Mouse (Mus musculus) brain, embryonic 18.5 days (tissue): Measurements from ENCODE around the gene Xrcc2.
"Not testable (repeated sequence)": the region's sequence is repeated elsewhere in the genome, so short reads cannot be mapped to it uniquely, and the experiment has no call there.

Experiments
- DNase-seq: peaks from one replicate; pipeline ENCODE4 v3.0.0-alpha.2; 2012; ENCODE audit warnings: low read depth, low spot score

Gene Xrcc2

DNA sequence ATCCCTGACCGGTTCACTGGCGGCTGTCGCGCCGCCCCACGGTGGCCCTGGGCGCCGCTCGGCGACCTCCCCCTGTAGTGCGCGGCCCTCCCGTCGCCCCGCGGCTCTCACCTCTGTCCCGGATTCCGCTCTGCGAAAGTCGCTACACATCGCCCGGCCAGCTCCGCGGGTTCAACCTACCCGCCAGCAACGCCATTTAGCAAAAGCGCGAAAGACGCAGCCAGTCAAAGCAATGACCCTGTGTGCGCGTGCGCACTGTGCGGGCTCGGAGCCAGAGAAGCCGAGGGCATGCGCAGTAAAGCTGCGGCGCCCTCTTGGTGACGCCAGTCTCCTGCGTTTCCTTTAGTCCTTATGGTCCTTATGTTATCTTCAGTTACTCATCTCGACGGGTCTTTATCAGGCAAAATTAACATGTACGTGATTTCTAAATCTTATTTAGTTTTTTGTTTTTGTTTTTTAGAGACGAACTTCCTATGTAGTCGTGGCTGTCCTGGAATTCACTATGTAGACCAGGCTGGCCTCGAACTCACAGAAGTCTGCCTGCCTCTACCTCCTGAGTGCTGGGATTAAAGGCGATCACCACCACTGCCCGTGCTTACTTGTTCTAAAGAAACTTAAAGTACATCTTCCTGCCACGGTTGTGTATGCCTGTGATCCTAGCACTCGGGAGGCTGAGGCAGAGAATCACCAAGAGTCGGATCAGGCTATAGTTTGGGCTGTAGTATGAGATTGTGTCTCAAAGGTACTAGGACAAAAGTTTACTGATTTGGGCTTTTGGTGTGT is at the start of gene Xrcc2:
Xrcc2 (minus strand) TSS at position 259 of the 783 bp plus-strand sequence.
- DNase-seq = peak; percentile 86

GRCm38 (mm10) chr5:25754236-25754766 is 48.7 kb upstream of the Xrcc2 start:
- DNase-seq = no peak

DNA sequence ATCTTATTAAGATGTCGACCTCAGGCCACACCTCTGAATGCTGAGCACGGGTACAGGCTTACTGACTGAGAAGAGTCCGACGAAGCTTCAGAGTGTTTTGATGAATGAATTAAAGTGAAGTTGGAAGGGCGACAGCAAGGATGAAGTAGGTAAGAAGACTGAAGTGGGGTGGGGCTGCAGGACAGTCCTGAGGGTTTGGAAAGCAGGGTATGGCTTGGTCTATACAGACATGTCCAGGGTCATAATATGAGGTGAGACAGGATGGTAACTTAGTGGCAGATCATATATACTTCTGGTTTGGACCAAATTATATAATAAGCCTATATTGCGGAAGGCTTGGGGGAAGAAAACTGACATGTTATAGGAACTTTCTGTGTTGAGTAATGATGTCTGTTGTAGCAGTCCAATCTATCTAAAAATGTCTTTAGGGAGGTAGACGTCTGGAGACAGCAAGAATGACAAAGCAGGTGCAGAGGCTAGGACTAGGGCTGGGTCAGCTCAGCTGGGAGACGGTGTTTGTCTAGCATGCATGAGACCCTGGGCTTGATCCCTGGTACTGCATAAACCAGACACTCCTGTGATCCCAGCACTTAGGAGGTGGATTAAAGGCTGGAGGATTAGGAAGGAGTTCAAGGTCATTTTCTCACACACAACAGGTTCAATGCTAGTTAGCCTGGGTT is 48.1 kb upstream of the Xrcc2 start:
- DNase-seq = no peak

DNA sequence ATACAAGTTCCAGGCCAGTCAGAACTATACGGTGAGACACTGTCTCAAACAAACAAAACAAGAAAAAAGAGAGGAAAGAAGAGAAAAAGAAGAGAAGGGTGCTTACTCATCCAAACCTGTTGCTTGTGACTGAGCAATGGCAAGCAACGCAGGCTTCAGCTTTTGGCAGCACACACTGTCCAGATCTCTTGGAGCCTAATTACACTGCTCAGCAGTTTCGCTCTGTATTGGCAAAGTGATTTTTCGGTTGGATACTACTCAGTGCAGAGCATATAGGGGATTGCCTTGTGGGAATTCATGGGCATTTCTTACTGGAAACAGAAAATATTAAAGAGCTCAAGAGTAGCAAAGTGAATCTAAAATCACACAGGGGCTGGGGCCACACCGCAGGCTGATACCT is 47.2 kb upstream of the Xrcc2 start:
- no peak for DNase-seq

DNA sequence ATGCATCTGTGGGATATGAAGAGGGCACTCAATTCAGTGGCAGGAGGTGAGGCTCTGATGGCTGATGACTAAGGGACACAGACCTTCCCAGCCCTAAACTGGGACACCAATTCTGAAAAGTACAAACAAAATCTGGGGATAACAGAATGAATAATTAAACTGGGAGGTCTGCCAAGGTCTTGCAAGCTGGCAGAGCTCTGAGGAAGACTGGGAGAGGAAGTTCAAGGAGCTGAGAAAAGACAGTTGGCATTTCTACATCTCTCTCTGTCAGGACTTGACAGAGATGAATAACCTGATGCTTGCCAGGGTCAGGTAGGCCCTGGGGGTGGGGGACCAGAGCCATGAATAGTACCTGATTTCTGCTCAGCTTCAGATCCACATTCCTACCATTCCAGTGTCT is 45.9 kb upstream of the Xrcc2 start:
- no peak for DNase-seq

- DNase-seq = no peak
Measured at GRCm38 (mm10) chr5:25748613-25749012, 43.0 kb upstream of the Xrcc2 start.

GRCm38 (mm10) chr5:25747904-25748303 is 42.3 kb upstream of the Xrcc2 start:
- DNase-seq = no peak

GRCm38 (mm10) chr5:25738902-25739301 is 33.3 kb upstream of the Xrcc2 start:
- DNase-seq = not testable (repeated sequence)

DNA sequence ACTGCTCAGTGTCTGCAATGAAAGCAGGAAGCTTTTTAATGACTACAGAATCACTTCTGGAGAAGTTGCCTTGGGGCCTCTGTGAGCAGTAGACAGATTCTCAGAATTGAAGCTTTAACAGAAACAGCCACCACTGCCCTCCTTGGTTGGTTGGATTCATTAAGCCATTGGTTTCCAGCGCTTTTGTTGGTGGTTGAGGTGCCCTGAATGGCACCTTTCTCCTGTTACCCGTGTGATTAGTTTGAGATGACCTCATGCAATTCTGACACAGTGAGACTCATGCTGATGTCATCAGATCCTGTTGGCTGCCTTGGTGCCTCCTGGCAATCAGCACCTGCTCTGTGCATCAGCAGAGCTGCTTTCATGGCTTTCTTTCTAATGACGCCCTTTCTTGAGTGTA is 32.8 kb upstream of the Xrcc2 start:
- no peak for DNase-seq

DNA sequence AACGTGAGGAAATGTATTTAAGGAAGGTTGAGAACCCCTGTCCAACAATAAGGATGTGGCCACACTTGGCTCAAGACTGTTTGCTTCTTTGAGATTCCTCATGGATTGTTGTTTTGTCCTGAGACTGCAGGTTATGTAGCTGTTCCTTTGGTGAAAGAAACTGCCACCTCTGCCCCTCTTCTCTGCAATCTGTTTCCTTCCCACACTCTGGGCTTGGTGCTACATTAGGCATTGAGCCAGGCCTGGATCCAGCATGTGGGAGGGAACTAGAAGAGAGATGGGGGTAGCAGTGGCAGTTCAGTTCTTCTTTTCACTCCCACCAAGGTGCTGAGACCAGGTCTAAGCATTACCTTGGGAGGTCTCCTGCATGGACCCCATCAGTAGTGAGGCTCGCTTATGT is 30.2 kb upstream of the Xrcc2 start:
- no peak for DNase-seq

- DNase-seq = no peak
Measured at GRCm38 (mm10) chr5:25734318-25734717, 28.7 kb upstream of the Xrcc2 start.

DNA sequence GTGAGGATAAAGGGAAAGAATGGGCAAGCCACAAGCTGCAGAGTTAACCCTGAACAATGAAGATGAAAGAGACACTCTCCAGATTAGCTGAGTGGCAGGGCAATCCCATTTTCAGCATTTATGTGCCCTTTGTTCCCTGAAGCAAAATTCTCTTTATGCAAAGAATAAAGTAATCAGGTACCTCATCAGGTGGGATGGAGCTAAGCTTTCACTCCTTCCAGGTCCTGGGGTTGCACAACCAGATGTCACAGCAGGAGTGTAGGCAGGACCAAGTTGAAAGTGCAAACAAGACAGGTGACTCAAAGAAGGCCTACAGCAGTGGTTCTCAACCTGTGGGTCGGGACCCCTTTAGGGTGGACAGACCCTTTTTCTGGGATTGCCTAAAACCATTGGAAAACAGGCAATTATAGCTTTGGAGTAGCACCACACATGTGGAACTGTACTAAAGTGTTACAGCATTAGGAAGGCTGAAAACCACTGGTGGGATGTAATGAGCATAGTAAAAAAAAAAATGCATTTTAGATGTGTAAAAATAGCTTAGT is 18.6 kb upstream of the Xrcc2 start:
- no peak for DNase-seq

- no peak for DNase-seq
Measured at GRCm38 (mm10) chr5:25723016-25723415, 17.4 kb upstream of the Xrcc2 start.

- DNase-seq = no peak
Measured at GRCm38 (mm10) chr5:25719390-25719789, 13.8 kb upstream of the Xrcc2 start.

DNA sequence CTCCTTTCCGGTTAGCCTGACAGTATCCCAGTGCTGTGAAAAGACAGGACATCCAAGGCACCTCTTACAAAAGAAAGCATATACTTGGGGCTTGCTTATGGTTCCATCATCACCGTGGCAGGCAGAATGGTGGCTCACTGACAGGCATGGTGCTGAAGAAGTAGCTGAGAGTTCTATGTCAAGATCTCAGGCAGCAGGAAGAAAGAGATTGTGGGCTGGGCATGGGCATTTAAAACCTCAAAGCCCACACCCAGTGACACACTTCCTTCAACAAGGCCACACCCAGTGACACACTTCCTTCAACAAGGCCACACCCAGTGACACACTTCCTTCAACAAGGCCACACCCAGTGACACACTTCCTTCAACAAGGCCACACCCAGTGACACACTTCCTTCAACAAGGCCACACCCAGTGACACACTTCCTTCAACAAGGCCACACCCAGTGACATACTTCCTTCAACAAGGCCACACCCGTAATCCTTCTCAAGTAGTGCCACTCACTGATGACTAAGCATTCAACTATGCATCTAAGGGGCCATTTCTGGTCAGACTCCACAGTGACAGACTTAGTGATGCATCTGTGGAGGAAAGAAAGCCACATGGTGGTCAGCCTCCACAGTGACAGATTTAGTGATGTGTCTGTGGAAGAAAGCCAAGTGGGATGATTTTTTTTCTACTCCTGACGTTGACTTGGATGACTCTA is 7.5 kb upstream of the Xrcc2 start:
- not testable (repeated sequence) for DNase-seq

- no peak for DNase-seq
Measured at GRCm38 (mm10) chr5:25704702-25705566, 691 bp downstream of the Xrcc2 start.

DNA sequence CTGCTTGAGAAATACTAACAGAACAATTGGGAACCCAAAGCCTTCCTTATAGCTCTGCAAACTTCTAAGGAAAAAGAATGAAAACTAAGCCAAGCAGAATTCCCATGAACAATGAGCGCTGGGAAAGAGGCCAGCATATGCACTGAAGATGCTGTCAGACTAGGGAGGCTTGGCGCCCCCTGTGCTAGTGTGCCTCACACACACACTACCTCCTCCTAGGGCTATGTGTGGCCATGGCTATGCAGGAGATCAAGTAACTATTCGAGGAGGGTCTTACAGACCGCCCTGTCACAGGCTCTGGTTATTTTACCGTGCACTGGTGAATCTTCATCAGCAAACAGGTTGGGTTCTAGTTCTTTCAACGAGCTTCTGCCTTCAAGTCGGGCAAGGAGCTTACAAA is 7.7 kb downstream of the Xrcc2 start:
- no peak for DNase-seq

DNA sequence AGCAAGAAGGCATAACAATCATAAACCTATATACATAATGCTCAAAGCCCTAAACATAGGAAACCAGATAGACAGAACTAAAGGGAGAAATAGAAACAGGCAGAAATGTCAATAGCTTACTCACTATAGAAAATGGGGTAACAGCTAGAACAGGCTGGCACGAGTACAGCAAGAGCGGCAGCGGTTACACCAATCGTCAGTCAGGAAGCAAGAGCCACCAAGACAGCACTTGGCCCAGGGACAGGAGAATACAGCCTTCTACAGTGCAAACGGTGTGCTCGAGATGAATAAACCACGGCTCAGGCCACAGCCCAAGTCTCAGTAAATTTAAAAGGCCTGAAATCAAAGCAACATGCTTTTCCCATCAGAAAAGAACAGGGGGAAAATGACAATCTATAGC is 9.4 kb downstream of the Xrcc2 start:
- DNase-seq = no peak

DNA sequence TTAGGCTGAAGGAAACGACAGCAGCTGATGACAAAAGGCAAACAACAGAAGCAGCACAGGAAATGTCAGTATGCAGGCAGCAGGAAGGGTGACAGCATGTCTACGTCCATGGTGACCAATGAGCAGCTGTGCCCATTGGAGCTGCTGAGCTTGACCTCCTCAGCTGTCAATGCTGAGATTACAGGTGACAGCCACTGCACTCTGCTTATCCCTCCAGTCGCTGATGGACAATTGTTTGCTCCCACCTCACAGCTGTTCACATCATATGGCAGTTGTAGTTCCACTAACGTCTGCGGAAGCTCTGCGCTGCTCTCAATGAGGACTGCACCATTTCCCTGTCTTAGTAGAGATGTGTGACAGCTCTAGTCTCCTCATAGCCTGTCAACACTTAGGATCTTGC is 9.8 kb downstream of the Xrcc2 start:
- DNase-seq = no peak

DNA sequence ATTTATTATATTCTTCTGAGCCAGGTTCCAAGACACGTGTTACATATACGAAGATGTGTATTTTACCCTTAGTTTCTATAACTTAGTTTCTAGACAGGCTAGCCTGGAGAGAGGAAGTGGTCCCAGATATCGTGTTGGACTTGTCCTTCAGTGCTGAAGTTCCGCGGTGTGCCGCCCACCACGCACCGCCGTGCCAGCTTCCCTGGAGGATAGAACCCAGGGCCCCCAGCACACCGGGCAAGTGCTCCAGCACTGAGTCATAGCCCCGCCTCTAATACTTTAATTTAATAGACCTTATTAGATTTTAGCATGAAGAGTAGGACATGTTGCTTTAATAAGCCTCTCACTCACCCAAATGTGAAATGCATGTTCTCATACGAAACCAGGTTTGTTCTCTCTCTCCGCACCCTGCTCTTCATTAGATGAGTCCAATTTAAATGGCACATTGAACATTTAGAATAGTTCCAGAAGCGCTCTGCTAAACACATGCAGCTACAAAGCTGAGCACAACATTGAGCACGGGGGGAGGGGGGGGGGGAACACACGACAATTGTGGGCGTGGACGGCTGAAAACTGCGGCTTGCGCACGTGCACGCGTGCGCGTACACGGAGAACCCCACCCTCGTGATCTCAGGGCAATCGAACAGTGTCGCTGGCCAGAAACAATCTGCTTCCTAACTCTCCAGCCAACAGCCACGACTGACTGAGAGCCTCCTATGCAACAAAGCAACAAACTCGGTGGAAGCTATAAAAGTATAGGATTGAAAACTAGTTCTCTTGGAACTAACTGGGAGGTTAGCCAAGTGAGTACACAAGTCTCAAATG is 33.7 kb downstream of the Xrcc2 start:
- DNase-seq = no peak
